Mouse (Mus musculus) spleen, adult 2 months (tissue): ENCODE data around the gene Dnah7b.

Source experiments
- CTCF ChIP-seq: fragments of 200-500 bp; IDR thresholded peaks from 2 replicates; pipeline ENCODE4 v1.5.1; 2011; ENCODE audit warnings: mild to moderate bottlenecking, inconsistent platforms; ENCODE audit not compliant: insufficient read depth, insufficient read length, insufficient replicate concordance; ENCODE audit errors: extremely low read depth
- POLR2A ChIP-seq: fragments of 200-500 bp; IDR thresholded peaks from 2 replicates; pipeline ENCODE4 v1.6.1; 2011; ENCODE audit warnings: low read depth, low read length, inconsistent platforms

GRCm38 (mm10) chr1:46100484-46100883 lies 34.4 kb downstream of the Dnah7b start:
- no peak for TF ChIP-seq POLR2A
- no peak for TF ChIP-seq CTCF
